Mouse (Mus musculus) lung, embryonic 15.5 days (tissue): Measurements from ENCODE around the gene Strbp. TPM values are rescaled to one million over a fixed set of nuclear protein-coding genes. Genes with fewer than 3 reads are reported as not detected.

Experiments
- ATAC-seq: fragments of 200-750 bp; cut with Nextera tagmentation; 2 replicates; pipeline ENCODE4 v1.8.0; 2017; ENCODE audit warnings: moderate number of reproducible peaks, borderline replicate concordance; ENCODE audit not compliant: low FRiP score, low TSS enrichment; ENCODE audit errors: extremely low read depth
- H3K27ac ChIP-seq: fragments of 300-500 bp; sonication (generic); 2 replicates; pipeline ENCODE4 v1.5.1; 2015; ENCODE audit warnings: moderate library complexity, mild to moderate bottlenecking, inconsistent platforms
- H3K27me3 ChIP-seq: fragments of 300-500 bp; sonication (generic); 2 replicates; pipeline ENCODE4 v1.6.1; 2015; ENCODE audit warnings: inconsistent platforms
- H3K36me3 ChIP-seq: fragments of 300-500 bp; sonication (generic); 2 replicates; pipeline ENCODE4 v1.6.1; 2015; ENCODE audit warnings: inconsistent platforms
- H3K4me1 ChIP-seq: fragments of 300-500 bp; sonication (generic); 2 replicates; pipeline ENCODE4 v1.6.1; 2015; ENCODE audit warnings: inconsistent platforms
- H3K4me2 ChIP-seq: fragments of 300-500 bp; sonication (generic); 2 replicates; pipeline ENCODE4 v1.6.1; 2015; ENCODE audit warnings: inconsistent platforms, mild to moderate bottlenecking, moderate library complexity
- H3K4me3 ChIP-seq: fragments of 300-500 bp; sonication (generic); 2 replicates; pipeline ENCODE4 v1.5.1; 2015; ENCODE audit warnings: mild to moderate bottlenecking, inconsistent platforms
- H3K9ac ChIP-seq: fragments of 300-500 bp; sonication (generic); 2 replicates; pipeline ENCODE4 v1.6.1; 2015; ENCODE audit warnings: inconsistent platforms
- H3K9me3 ChIP-seq: fragments of 300-500 bp; sonication (generic); 2 replicates; pipeline ENCODE4 v1.6.1; 2016; ENCODE audit warnings: inconsistent platforms
- WGBS: fragments of 180-500 bp; shearing (Covaris S2); methylation state at CpG from one replicate; pipeline ENCODE4 v1.1.7; 2015; 5-methylcytosine and 5-hydroxymethylcytosine counted together
- polyA plus RNA-seq: library from polyadenylated mRNA; unstranded; fragments of >200 nt; fragmentation: Nextera tagmentation; extraction: Ambion mirVana; gene quantifications from 2 replicates; pipeline ENCODE4 v1.2.1, GENCODE M21; 2015

Strbp gene
- polyA plus RNA-seq = 28.2 and 31.9 TPM in 2 replicates

GRCm38 (mm10) chr2:37703230-37703954 lies at the start of gene Strbp:
TSS of gene Strbp (minus strand) at chr2:37703859.
- peak within 1 kb of the TSS; percentile 94 for H3K4me3 ChIP-seq
- H3K36me3 ChIP-seq = no peaks in the 10 kb centered on the region
- H3K27ac ChIP-seq = peak within 1 kb of the TSS; percentile 92
- H3K4me1 ChIP-seq = peaks cover 17% of the 10 kb centered on the region
- H3K9me3 ChIP-seq = no peaks in the 10 kb centered on the region
- peak within 1 kb of the TSS; percentile 93 for H3K9ac ChIP-seq
- H3K27me3 ChIP-seq = no peaks in the 10 kb centered on the region; the same call in 1 of the 2 replicates
- peak within 1 kb of the TSS; percentile 91 for H3K4me2 ChIP-seq
- ATAC-seq = peak; percentile 89
- under 1% methylated on average over 68 of the region's 98 CpGs for WGBS

DNA sequence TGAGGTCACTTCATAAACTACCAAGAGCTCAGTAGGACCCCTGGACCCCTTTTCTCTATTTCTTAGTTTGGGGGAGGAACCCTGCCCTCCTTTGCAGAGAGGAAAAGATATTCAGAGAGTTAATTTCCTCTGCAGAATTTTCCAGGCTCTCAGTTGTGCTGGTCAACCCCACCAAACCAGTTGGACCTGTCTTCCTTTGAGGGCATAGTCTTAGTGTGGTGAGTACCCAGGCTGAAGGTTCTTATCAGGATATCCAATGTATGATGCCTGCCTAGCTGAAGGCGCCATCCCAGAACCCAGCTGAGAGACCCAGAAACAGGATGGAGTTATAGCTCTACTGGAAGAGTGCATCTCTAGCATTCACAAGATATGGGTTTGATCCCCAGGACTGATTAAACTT lies 47.5 kb upstream of the Strbp start:
- WGBS = 61% methylated on average over 1 of the region's 1 CpGs
- H3K4me1 ChIP-seq = peaks cover 32% of the 10 kb centered on the region
- H3K27me3 ChIP-seq = no peaks in the 10 kb centered on the region
- H3K36me3 ChIP-seq = no peaks in the 10 kb centered on the region
- no peak overlapping the region for H3K27ac ChIP-seq
- H3K4me2 ChIP-seq = no peak overlapping the region
- H3K9me3 ChIP-seq = no peaks in the 10 kb centered on the region
- no peak overlapping the region for H3K9ac ChIP-seq
- no peak overlapping the region for H3K4me3 ChIP-seq
- ATAC-seq = no peak

DNA sequence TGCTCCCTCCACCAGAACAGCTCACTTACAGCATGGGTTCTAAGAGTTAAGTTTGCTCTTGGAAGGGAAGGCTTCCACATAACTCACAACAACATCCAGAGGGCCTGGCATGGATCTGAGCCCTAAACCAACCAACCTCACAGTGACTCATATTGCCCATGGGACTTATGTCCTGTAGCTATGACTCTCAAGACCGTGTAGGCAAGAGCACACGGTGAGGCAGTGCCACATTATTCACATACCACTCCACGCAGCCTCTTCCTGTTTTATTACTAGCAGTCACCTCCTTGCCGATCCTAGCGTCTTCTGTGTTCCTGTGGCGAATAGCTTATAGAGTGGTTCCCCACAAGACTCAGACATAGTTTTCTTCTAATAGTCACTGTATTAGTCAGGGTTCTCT lies 45.7 kb upstream of the Strbp start:
- Histone ChIP-seq H3K36me3 (no peaks in the 10 kb centered on the region), H3K27me3 (no peaks in the 10 kb centered on the region), H3K4me2 (no peak overlapping the region), H3K27ac (no peak overlapping the region), H3K9me3 (no peaks in the 10 kb centered on the region), H3K4me3 (no peak overlapping the region), H3K9ac (no peak overlapping the region), H3K4me1 (peaks cover 32% of the 10 kb centered on the region)
- no peak for ATAC-seq
- 50% methylated on average over 6 of the region's 6 CpGs for WGBS

- H3K27me3 ChIP-seq = no peaks in the 10 kb centered on the region
- H3K4me1 ChIP-seq = peaks cover 32% of the 10 kb centered on the region
- no peak overlapping the region for H3K4me2 ChIP-seq
- H3K27ac ChIP-seq = no peak overlapping the region
- H3K9me3 ChIP-seq = no peaks in the 10 kb centered on the region
- 39% methylated on average over 10 of the region's 10 CpGs for WGBS
- H3K4me3 ChIP-seq = no peak overlapping the region
- no peaks in the 10 kb centered on the region for H3K36me3 ChIP-seq
- peak; percentile 73 for ATAC-seq
- H3K9ac ChIP-seq = no peak overlapping the region
These were observed 44.9 kb upstream of the Strbp start for GRCm38 (mm10) chr2:37748442-37749066.

- 19% methylated on average over 2 of the region's 2 CpGs for WGBS
- Histone ChIP-seq H3K36me3 (no peaks in the 10 kb centered on the region), H3K27ac (no peak overlapping the region), H3K9me3 (no peaks in the 10 kb centered on the region), H3K4me3 (no peak overlapping the region), H3K4me2 (no peak overlapping the region), H3K9ac (no peak overlapping the region), H3K27me3 (no peaks in the 10 kb centered on the region), H3K4me1 (peaks cover 32% of the 10 kb centered on the region)
- ATAC-seq = no peak
These were observed 44.2 kb upstream of the Strbp start for GRCm38 (mm10) chr2:37747909-37748308.

DNA sequence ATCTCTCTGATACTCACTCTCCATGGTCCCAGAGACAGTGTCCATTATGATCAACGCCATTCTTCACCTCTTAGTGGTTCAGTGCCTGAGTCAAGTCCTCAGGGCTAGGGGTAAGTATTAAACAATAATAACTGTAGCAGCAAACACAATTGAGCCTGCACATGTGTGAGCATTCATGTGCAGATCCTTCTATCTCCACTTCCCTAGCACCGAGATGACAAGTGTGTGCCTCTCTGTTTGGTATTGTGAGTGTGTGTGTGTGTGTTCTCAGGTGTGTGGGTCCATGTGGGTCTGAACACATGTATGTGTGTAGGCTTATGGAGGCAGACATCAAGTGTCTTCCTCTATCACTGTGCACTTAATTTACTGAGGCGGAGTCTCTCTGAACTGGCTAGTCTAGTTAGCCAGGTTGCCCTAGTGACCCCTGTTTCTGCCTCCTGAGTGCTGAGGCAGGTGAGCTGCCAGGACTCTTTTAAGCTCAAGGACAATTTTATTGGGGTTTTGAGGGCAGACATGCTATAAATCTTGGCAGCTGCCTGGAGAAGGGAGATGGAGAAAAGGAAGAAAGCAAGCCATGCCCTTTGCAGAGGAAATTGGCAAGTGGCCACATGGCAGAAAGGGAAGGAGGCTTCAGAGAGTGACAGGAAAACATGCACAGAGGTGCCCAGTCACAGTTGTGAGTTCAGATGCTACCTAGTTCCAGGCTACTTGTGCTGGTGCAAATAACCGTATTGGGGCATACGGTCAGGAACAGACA lies 42.8 kb upstream of the Strbp start:
- Histone ChIP-seq H3K9me3 (no peaks in the 10 kb centered on the region), H3K4me3 (no peak overlapping the region), H3K4me2 (no peak overlapping the region), H3K9ac (no peak overlapping the region), H3K27ac (no peak overlapping the region), H3K4me1 (peaks cover 32% of the 10 kb centered on the region), H3K36me3 (no peaks in the 10 kb centered on the region), H3K27me3 (no peaks in the 10 kb centered on the region)
- 83% methylated on average over 5 of the region's 5 CpGs for WGBS
- no peak for ATAC-seq

- H3K36me3 ChIP-seq = no peaks in the 10 kb centered on the region
- 82% methylated on average over 10 of the region's 10 CpGs for WGBS
- no peaks in the 10 kb centered on the region for H3K27me3 ChIP-seq
- no peaks in the 10 kb centered on the region for H3K9me3 ChIP-seq
- no peak overlapping the region for H3K4me2 ChIP-seq
- peaks cover 24% of the 10 kb centered on the region for H3K4me1 ChIP-seq
- H3K27ac ChIP-seq = no peak overlapping the region
- no peak overlapping the region for H3K9ac ChIP-seq
- no peak overlapping the region for H3K4me3 ChIP-seq
- ATAC-seq = no peak
These were observed 41.2 kb upstream of the Strbp start for GRCm38 (mm10) chr2:37744773-37745395.

GRCm38 (mm10) chr2:37741806-37742554 lies 38.3 kb upstream of the Strbp start:
- Histone ChIP-seq H3K9ac (no peak overlapping the region), H3K9me3 (no peaks in the 10 kb centered on the region), H3K4me2 (no peak overlapping the region), H3K27me3 (no peaks in the 10 kb centered on the region), H3K27ac (no peak overlapping the region), H3K4me3 (no peak overlapping the region), H3K4me1 (0 out of 2 replicates have a peak, but pooled peaks cover 5% of the 10 kb centered on the region), H3K36me3 (no peaks in the 10 kb centered on the region)
- ATAC-seq = no peak
- WGBS = 50% methylated on average over 20 of the region's 20 CpGs

DNA sequence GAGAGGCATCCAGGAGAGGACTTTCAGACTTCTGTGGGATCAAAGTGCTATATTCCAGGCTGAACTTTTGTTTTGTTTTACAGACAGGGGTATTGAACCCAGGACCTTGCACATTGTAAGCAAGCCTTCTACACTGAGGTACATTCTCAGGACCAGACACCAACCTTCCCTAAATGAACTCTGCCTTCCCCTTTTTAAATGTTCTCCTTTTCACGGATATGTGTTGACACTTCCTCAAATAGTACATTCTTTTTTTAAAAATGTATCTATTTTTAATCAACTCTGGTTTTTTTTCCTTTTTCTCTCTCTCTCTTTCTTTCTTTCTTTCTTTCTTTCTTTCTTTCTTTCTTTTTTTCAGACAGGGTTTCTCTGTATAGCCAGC lies 32.1 kb upstream of the Strbp start:
- Histone ChIP-seq H3K27ac (no peak overlapping the region), H3K9me3 (no peaks in the 10 kb centered on the region), H3K9ac (no peak overlapping the region), H3K36me3 (no peaks in the 10 kb centered on the region), H3K4me1 (peaks cover 10% of the 10 kb centered on the region), H3K4me3 (peak overlapping the region; percentile 14; the same call in 1 of the 2 replicates), H3K27me3 (no peaks in the 10 kb centered on the region), H3K4me2 (peak overlapping the region; percentile 47)
- no peak for ATAC-seq
- WGBS = 31% methylated on average over 1 of the region's 1 CpGs

DNA sequence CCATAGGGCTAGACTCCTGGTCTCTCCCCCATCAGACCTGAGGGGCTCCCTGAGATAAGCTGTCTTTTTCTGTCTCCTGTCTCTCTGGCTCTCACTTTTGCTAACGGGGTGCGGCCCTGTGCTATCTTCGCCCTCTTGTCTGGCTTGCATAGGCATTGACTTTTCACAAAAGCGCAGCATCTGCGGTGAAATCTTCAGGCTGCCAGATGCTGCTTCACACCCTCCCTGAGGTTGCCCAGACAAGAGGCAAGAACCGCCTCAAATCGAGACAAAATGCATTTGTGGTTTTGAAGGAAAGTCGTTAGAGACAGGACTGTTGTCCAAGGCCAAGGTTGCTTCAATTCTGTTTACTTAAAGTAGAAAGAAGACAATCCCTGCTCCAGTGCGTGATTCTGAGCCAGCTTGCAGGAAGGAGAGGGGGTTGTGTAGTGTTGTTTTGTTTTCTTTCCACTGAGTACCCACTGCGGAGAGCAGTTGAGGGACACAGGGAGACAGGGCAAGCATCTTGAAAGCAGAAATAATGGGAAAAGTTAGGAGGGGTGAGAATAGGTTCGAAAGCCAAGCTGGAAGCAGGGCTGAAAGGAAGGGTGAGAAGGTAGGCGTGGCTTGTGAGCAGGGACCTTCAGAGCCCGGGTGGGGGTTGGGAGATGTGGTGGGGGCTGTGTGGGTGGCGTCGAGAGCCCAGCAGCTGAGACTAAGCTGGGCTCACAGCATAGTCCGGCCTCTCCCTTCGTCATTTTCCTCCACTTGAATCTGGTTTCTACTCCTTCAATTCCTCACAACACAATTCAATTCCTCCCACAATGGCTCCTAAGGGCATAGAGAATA lies 31.5 kb upstream of the Strbp start:
- Histone ChIP-seq H3K36me3 (no peaks in the 10 kb centered on the region), H3K27me3 (no peaks in the 10 kb centered on the region), H3K4me3 (peak overlapping the region; percentile 14; the same call in 1 of the 2 replicates), H3K4me1 (peaks cover 10% of the 10 kb centered on the region), H3K27ac (no peak overlapping the region), H3K9me3 (no peaks in the 10 kb centered on the region), H3K4me2 (peak overlapping the region; percentile 47), H3K9ac (no peak overlapping the region; the same call in 1 of the 2 replicates)
- 12% methylated on average over 17 of the region's 17 CpGs for WGBS
- ATAC-seq = peak; percentile 67; the same call in 1 of the 2 replicates
